In genomic region chr5:140900866-140901265, GRCm38 (mm10) we compare ENCODE assay signal across 14 mouse cellular contexts.
DNase-seq lines count a peak whose midpoint lies in the region; ATAC-seq and TF ChIP-seq lines count a peak whose summit lies in the region.
"Had no signal": no experiment of that assay in that cellular context is flagged by ENCODE, and none has a peak within 500 bp of the region (broad histone marks: within the 10 kb centered on the region; RNA-seq: fewer than 3 reads in every experiment).

No protein-coding gene starts in this region.

- TF ChIP-seq EP300 in heart, adult 2 months (IDR thresholded peaks at IDR 0.05; ENCODE audit: insufficient read depth, low read depth, low read length), result no peak
- no peak for TF ChIP-seq EP300 in liver, embryonic 14.5 days (IDR thresholded peaks at IDR 0.05; ENCODE audit: low read depth)
- TF ChIP-seq EP300 in stomach, postnatal 0 days (optimal IDR thresholded peaks at IDR 0.05), result no peak

- no peaks in the 10 kb centered on the region for H3K27me3 ChIP-seq in heart, adult 2 months (ENCODE audit: control insufficient read depth, insufficient read depth, low read length)
- H3K27me3 ChIP-seq in heart, embryonic 12.5 days (replicated peaks), result no peaks in the 10 kb centered on the region
- no peaks in the 10 kb centered on the region for H3K27me3 ChIP-seq in kidney, embryonic 14.5 days (ENCODE audit: control insufficient read depth, insufficient read depth, low read length)
- H3K27me3 ChIP-seq in liver, embryonic 14.5 days (ENCODE audit: control insufficient read depth, insufficient read depth, low read length), result no peaks in the 10 kb centered on the region
- H3K27me3 ChIP-seq in stomach, postnatal 0 days (ENCODE audit: control insufficient read depth, insufficient read depth, low read length), result no peaks in the 10 kb centered on the region
- H3K27me3 ChIP-seq: lung, embryonic 15.5 days; neural tube, embryonic 12.5 days had no signal

- no peaks in the 10 kb centered on the region for H3K79me2 ChIP-seq in heart, adult 2 months (replicated peaks; ENCODE audit: control insufficient read depth, insufficient read depth, low read length)

- no peaks in the 10 kb centered on the region for H3K4me1 ChIP-seq in heart, adult 2 months (ENCODE audit: control insufficient read depth, insufficient read depth, low read length)
- no peaks in the 10 kb centered on the region for H3K4me1 ChIP-seq in heart, embryonic 12.5 days (replicated peaks)
- H3K4me1 ChIP-seq in kidney, embryonic 14.5 days (ENCODE audit: control insufficient read depth, insufficient read depth, low read length), result no peaks in the 10 kb centered on the region
- no peaks in the 10 kb centered on the region for H3K4me1 ChIP-seq in liver, embryonic 14.5 days (replicated peaks; ENCODE audit: control insufficient read depth in 2 of 2, insufficient read depth in 2 of 2, low read length in 1 of 2)
- no peaks in the 10 kb centered on the region for H3K4me1 ChIP-seq in stomach, postnatal 0 days (replicated peaks; ENCODE audit: control insufficient read depth, insufficient read depth)
- H3K4me1 ChIP-seq: lung, embryonic 15.5 days; neural tube, embryonic 12.5 days had no signal

- H3K4me3 ChIP-seq in heart, adult 2 months, result no peak overlapping the region
- no peak overlapping the region for H3K4me3 ChIP-seq in heart, embryonic 12.5 days
- no peak overlapping the region for H3K4me3 ChIP-seq in kidney, embryonic 14.5 days (ENCODE audit: low read length)
- H3K4me3 ChIP-seq in liver, embryonic 14.5 days (ENCODE audit: insufficient read depth in 1 of 2, low read depth in 2 of 2, low read length in 2 of 2), result no peak overlapping the region
- no peak overlapping the region for H3K4me3 ChIP-seq in stomach, postnatal 0 days (ENCODE audit: low read depth, low read length)
- H3K4me3 ChIP-seq: erythroblast, embryonic 14.5 days; lung, embryonic 15.5 days; neural tube, embryonic 12.5 days had no signal

- no peaks in the 10 kb centered on the region for H3K9me3 ChIP-seq in heart, embryonic 12.5 days (replicated peaks)
- no peaks in the 10 kb centered on the region for H3K9me3 ChIP-seq in kidney, embryonic 14.5 days (ENCODE audit: control insufficient read depth, low read length)
- no peaks in the 10 kb centered on the region for H3K9me3 ChIP-seq in liver, embryonic 14.5 days (ENCODE audit: control insufficient read depth, low read length)
- no peaks in the 10 kb centered on the region for H3K9me3 ChIP-seq in stomach, postnatal 0 days (ENCODE audit: control insufficient read depth, low read length)
- H3K9me3 ChIP-seq: lung, embryonic 15.5 days; neural tube, embryonic 12.5 days had no signal

- intact Hi-C loops in heart, adult 2 months (cut with DNase I), result no loop called here

- ATAC-seq in heart, embryonic 12.5 days (ENCODE audit: insufficient number of reproducible peaks, low FRiP score), result no peak
- ATAC-seq in kidney, embryonic 14.5 days (ENCODE audit: low FRiP score, low TSS enrichment), result no peak
- no peak for ATAC-seq in liver, embryonic 14.5 days (ENCODE audit: insufficient read depth)
- ATAC-seq in stomach, postnatal 0 days (ENCODE audit: low FRiP score, low TSS enrichment), result no peak

- H3K36me3 ChIP-seq in heart, adult 2 months (ENCODE audit: control insufficient read depth, insufficient read depth, low read length), result no peaks in the 10 kb centered on the region
- no peaks in the 10 kb centered on the region for H3K36me3 ChIP-seq in heart, embryonic 12.5 days
- H3K36me3 ChIP-seq in kidney, embryonic 14.5 days (ENCODE audit: control insufficient read depth, insufficient read depth, low read length), result no peaks in the 10 kb centered on the region
- H3K36me3 ChIP-seq in liver, embryonic 14.5 days (replicated peaks; ENCODE audit: control insufficient read depth, insufficient read depth, low read depth), result no peaks in the 10 kb centered on the region
- no peaks in the 10 kb centered on the region for H3K36me3 ChIP-seq in stomach, postnatal 0 days (ENCODE audit: control insufficient read depth, insufficient read depth, low read length)
- H3K36me3 ChIP-seq: lung, embryonic 15.5 days; neural tube, embryonic 12.5 days had no signal

- no peak overlapping the region for H3K4me2 ChIP-seq in heart, embryonic 12.5 days
- no peak overlapping the region for H3K4me2 ChIP-seq in kidney, embryonic 14.5 days (replicated peaks; ENCODE audit: low read depth, low read length)
- H3K4me2 ChIP-seq in liver, embryonic 14.5 days (ENCODE audit: low read depth), result no peak overlapping the region
- no peak overlapping the region for H3K4me2 ChIP-seq in stomach, postnatal 0 days (replicated peaks; ENCODE audit: low read depth)
- H3K4me2 ChIP-seq: lung, embryonic 15.5 days; neural tube, embryonic 12.5 days had no signal

- TF ChIP-seq CTCF in heart, adult 2 months (IDR thresholded peaks at IDR 0.05), result peak; percentile 46
- peak; percentile 48 for TF ChIP-seq CTCF in liver, embryonic 14.5 days (IDR thresholded peaks at IDR 0.05; ENCODE audit: low read depth)
- TF ChIP-seq CTCF in stomach, postnatal 0 days (IDR thresholded peaks at IDR 0.05; ENCODE audit: low read depth), result peak; percentile 40

- H3K9ac ChIP-seq in heart, adult 2 months (ENCODE audit: low read depth, low read length), result no peak overlapping the region
- H3K9ac ChIP-seq in heart, embryonic 12.5 days, result no peak overlapping the region
- H3K9ac ChIP-seq in kidney, embryonic 14.5 days (ENCODE audit: low read depth, low read length), result no peak overlapping the region
- no peak overlapping the region for H3K9ac ChIP-seq in liver, embryonic 14.5 days (replicated peaks)
- H3K9ac ChIP-seq in stomach, postnatal 0 days (ENCODE audit: low read length), result no peak overlapping the region
- H3K9ac ChIP-seq: lung, embryonic 15.5 days; neural tube, embryonic 12.5 days had no signal

- no peak for TF ChIP-seq POLR2A in heart, adult 2 months (IDR thresholded peaks at IDR 0.05; ENCODE audit: insufficient read depth, low read depth, low read length)

- WGBS in heart, adult 2 months, result 75% methylated on average over 13 of the region's 13 CpGs
- WGBS in heart, embryonic 12.5 days, result 79% methylated on average over 13 of the region's 13 CpGs
- WGBS in kidney, embryonic 14.5 days, result 78% methylated on average over 13 of the region's 13 CpGs
- WGBS in liver, embryonic 14.5 days (ENCODE audit: insufficient replicate concordance), result 67% methylated on average over 13 of the region's 13 CpGs
- WGBS in stomach, postnatal 0 days, result 85% methylated on average over 13 of the region's 13 CpGs

- no peak overlapping the region for H3K27ac ChIP-seq in heart, adult 2 months
- no peak overlapping the region for H3K27ac ChIP-seq in heart, embryonic 12.5 days (ENCODE audit: poor library complexity, severe bottlenecking)
- no peak overlapping the region for H3K27ac ChIP-seq in kidney, embryonic 14.5 days (ENCODE audit: low read depth, low read length)
- no peak overlapping the region for H3K27ac ChIP-seq in liver, embryonic 14.5 days
- no peak overlapping the region for H3K27ac ChIP-seq in stomach, postnatal 0 days (replicated peaks)
- H3K27ac ChIP-seq: lung, embryonic 15.5 days; neural tube, embryonic 12.5 days had no signal

- DNase-seq in heart, adult 2 months, result peak in 1 of 2 experiments; percentile 32
- peak; percentile 65 to 78 for DNase-seq in kidney, postnatal 4 days
- no peak for DNase-seq in liver, embryonic 14.5 days (ENCODE audit: low read depth in 3 of 3, low spot score in 3 of 3)
- no peak for DNase-seq in stomach, postnatal 0 days (ENCODE audit: low spot score)
- no peak for DNase-seq in layer of hippocampus, postnatal 36 days
- no peak for DNase-seq in frontal cortex, postnatal 36 days (ENCODE audit: low spot score in 2 of 2)
- DNase-seq: cerebellum, adult 2 months; midbrain, embryonic 14.5 days; thymus, postnatal 36 days had no signal

Comparison
In these comparisons a context has a peak if more than half of its experiments do, and no peak if none do; other contexts are left out.
1. DNase-seq: peak in kidney, postnatal 4 days (2 of 2); none in liver, embryonic 14.5 days (0 of 3), stomach, postnatal 0 days (single experiment), layer of hippocampus, postnatal 36 days (0 of 2) and frontal cortex, postnatal 36 days (0 of 2).
2. Peak in every context shown above with its lines, with median percentiles within 50 percentile points of each other: CTCF ChIP-seq.